Mouse (Mus musculus) thymus, adult 2 months (tissue): ENCODE measurements at regions not wholly inside any gene's neighbourhood (a gene's known extent, or its start where the extent isn't known, plus 50 kb on each side); places are given as distances from the start of the nearest gene placed in this dataset.

Experiments used
- CTCF ChIP-seq: fragments of 200-500 bp; IDR thresholded peaks from 2 replicates; pipeline ENCODE4 v1.5.1; 2012; ENCODE audit warnings: mild to moderate bottlenecking, control low read depth, low read length, moderate library complexity, borderline replicate concordance; ENCODE audit not compliant: control insufficient read depth, poor library complexity, insufficient read depth; ENCODE audit errors: extremely low read depth
- POLR2A ChIP-seq: fragments of 200-500 bp; IDR thresholded peaks from 2 replicates; pipeline ENCODE4 v1.6.1; 2012; ENCODE audit warnings: mild to moderate bottlenecking, low read length, control low read depth, moderate library complexity; ENCODE audit not compliant: control insufficient read depth, poor library complexity, insufficient read depth; ENCODE audit errors: extremely low read depth

DNA sequence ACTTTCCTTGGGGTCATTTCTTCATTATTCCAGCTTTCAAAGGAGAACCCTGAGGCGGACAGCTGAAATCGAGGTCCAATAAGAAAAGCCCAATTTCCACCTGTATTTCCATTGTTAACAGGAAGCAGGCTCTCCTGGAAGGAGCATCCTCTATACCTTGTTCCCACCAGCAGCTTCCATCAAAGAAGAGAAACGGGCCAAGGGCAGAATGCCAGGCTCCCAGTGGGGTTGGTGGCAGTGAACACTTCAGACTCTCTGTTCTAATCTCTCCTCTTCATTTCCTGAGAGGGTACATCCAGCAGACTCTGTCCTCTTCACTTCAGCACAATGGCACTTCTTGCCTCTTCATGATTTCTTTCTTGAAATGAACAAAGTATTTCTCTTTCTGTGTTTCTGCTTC is 50.9 kb upstream of the Pdzd8 start:
- TF ChIP-seq POLR2A (no peak), CTCF (no peak)
